10 mouse cellular contexts compared by ENCODE assay signal in genomic region chr10:126752699-126753098, GRCm38 (mm10).
DNase-seq lines count a peak whose midpoint lies in the region; ATAC-seq and TF ChIP-seq lines count a peak whose summit lies in the region.
"Had no signal": no experiment of that assay in that cellular context is flagged by ENCODE, and none has a peak within 500 bp of the region (broad histone marks: within the 10 kb centered on the region; RNA-seq: fewer than 3 reads in every experiment).

No protein-coding gene starts in this region.

- no peaks in the 10 kb centered on the region for H3K27me3 ChIP-seq in hindbrain, postnatal 0 days (ENCODE audit: insufficient read depth, low read length)
- no peaks in the 10 kb centered on the region for H3K27me3 ChIP-seq in hindbrain, embryonic 12.5 days
- H3K27me3 ChIP-seq: heart, embryonic 15.5 days had no signal

- H3K4me3 ChIP-seq in hindbrain, postnatal 0 days (ENCODE audit: low read length), result no peak overlapping the region
- H3K4me3 ChIP-seq in hindbrain, embryonic 12.5 days, result no peak overlapping the region
- H3K4me3 ChIP-seq: heart, embryonic 15.5 days had no signal

- no peak overlapping the region for H3K9ac ChIP-seq in hindbrain, postnatal 0 days (replicated peaks; ENCODE audit: low read length)
- no peak overlapping the region for H3K9ac ChIP-seq in hindbrain, embryonic 12.5 days
- H3K9ac ChIP-seq: heart, embryonic 15.5 days had no signal

- no peak overlapping the region for H3K27ac ChIP-seq in hindbrain, postnatal 0 days
- no peak overlapping the region for H3K27ac ChIP-seq in hindbrain, embryonic 12.5 days
- H3K27ac ChIP-seq: heart, embryonic 15.5 days had no signal

- WGBS in hindbrain, postnatal 0 days, result 57% methylated on average over 11 of the region's 11 CpGs
- WGBS in hindbrain, embryonic 12.5 days, result 62% methylated on average over 11 of the region's 11 CpGs

- H3K36me3 ChIP-seq in hindbrain, postnatal 0 days (ENCODE audit: insufficient read depth, low read length), result no peaks in the 10 kb centered on the region
- H3K36me3 ChIP-seq in hindbrain, embryonic 12.5 days, result no peaks in the 10 kb centered on the region
- H3K36me3 ChIP-seq: heart, embryonic 15.5 days had no signal

- intact Hi-C loops in heart, postnatal 10 days (cut with DNase I), result no loop called here

- H3K9me3 ChIP-seq in hindbrain, postnatal 0 days (ENCODE audit: low read length), result no peaks in the 10 kb centered on the region
- no peaks in the 10 kb centered on the region for H3K9me3 ChIP-seq in hindbrain, embryonic 12.5 days (replicated peaks)
- H3K9me3 ChIP-seq: heart, embryonic 15.5 days had no signal

- TF ChIP-seq CTCF in hindbrain, postnatal 0 days (IDR thresholded peaks at IDR 0.05; ENCODE audit: low read depth), result peak; percentile 75

- H3K4me1 ChIP-seq in hindbrain, postnatal 0 days (ENCODE audit: insufficient read depth, low read length), result no peaks in the 10 kb centered on the region; the same call in 1 of the 2 replicates
- peaks cover 11% of the 10 kb centered on the region for H3K4me1 ChIP-seq in hindbrain, embryonic 12.5 days
- H3K4me1 ChIP-seq: heart, embryonic 15.5 days had no signal

- no peak for ATAC-seq in hindbrain, postnatal 0 days
- no peak for ATAC-seq in hindbrain, embryonic 12.5 days (ENCODE audit: low FRiP score)

- 0 out of 2 replicates have a peak overlapping the region, but pooled peaks have one; percentile 6 for H3K4me2 ChIP-seq in hindbrain, postnatal 0 days (ENCODE audit: low read depth, low read length)
- H3K4me2 ChIP-seq in hindbrain, embryonic 12.5 days (replicated peaks), result no peak overlapping the region
- H3K4me2 ChIP-seq: heart, embryonic 15.5 days had no signal

- DNase-seq in hindbrain, postnatal 0 days (ENCODE audit: low spot score), result peak; percentile 73
- peak; percentile 35 for DNase-seq in adrenal gland, adult 2 months
- peak; percentile 37 to 44 for DNase-seq in frontal cortex, postnatal 25 days (ENCODE audit: low spot score in 2 of 2)
- peak; percentile 14 for DNase-seq in mesoderm, embryonic 11.5 days (ENCODE audit: low read depth, low spot score)
- DNase-seq in ovary, postnatal 14 days (ENCODE audit: low spot score), result no peak
- DNase-seq in heart, postnatal 10 days, result no peak
- no peak for DNase-seq in c-Kit-positive CD71-positive TER-119-positive erythroid progenitor cells, embryonic 14.5 days (ENCODE audit: low spot score)
- DNase-seq: lung, adult 18-20 months had no signal

Comparison
In these comparisons a context has a peak if more than half of its experiments do, and no peak if none do; other contexts are left out.
1. DNase-seq: peak in hindbrain, postnatal 0 days (single experiment), adrenal gland, adult 2 months (single experiment), frontal cortex, postnatal 25 days (2 of 2) and mesoderm, embryonic 11.5 days (single experiment); none in ovary, postnatal 14 days (single experiment), heart, postnatal 10 days (0 of 2) and c-Kit-positive CD71-positive TER-119-positive erythroid progenitor cells, embryonic 14.5 days (single experiment).